Mouse (Mus musculus): ENCODE data around the gene Tmem115.

The Tmem115 gene

DNA sequence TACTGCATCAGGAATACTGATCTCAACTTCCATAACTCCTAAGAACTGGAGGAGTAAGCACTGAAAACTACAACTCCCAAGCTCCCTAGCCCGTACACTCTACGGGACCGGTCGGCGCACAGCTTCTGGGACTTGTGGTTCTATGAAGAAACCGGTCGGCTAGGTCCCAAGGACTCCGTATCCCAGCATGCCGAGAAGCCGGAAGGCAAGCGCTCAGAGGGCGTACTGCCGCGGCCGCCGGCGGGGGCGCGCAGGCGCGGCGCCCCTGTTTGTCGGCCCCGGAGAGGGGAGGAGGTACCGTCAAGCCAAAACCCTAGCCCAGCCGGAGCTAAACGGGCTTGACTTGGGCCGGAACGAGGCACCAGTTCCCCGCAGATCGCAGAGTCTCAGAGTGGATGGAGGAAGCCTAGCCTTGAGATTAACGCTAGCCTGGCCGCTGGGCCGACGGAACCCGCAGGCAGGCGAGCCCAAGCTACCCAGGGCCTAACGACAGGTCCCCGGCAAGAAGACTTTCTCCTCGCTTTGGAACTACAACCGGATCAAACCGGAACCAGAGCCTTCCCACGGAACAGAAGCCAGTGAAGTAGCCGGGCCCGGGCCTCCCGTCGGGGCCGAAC, at the start of gene Tmem115:
Gene Tmem115, plus strand, starts transcription at position 155 of the 617 bp plus-strand sequence.
- DNase-seq (ENCODE audit: low spot score in 2 of 2): peak; percentile 92 to 94

DNA sequence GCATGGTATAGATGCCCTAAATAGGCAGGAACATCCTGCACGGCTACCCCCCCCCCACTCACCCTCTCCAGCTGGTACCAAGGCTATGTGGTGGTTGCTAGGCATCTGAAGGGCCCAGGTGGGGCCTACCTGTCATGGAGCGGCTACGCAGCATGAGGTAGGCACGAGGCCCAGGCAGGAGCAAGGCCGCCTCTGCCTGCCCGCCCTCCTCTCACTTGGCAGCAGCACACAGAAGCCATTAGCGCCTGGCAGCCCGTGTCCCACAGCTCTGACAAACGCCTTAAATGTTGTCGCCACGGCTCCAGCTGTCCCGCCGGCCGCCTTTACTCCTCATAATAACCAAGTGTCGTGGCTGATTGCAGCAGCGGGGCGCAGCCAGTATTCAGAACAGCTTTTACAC, 49.4 kb upstream of the Tmem115 start:
- DNase-seq (ENCODE audit: low spot score in 2 of 2): peak; percentile 35 to 36

- no peak for DNase-seq (ENCODE audit: low spot score in 2 of 2)
Measured at GRCm38 (mm10) chr9:107484766-107485165, 49.0 kb upstream of the Tmem115 start.

DNA sequence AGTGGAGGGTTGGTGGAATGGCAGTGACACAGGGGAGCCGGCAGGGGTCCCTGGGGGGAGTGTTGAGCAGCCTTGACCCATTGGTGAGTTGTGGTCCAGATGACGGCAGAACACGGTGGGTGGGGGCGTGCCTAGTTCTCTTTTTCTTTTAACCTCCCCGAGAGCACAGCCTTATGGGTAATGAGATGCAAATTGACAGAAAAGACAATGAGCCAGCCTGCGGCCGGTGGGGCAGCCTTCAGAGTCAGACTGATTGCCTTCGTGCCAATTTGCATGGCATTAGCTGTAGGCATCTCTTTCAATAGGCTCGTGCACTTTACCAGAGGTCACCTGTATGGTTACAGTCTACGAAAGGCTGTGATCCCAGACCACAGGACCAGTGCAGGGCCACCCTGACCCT, 47.7 kb upstream of the Tmem115 start:
- no peak for DNase-seq (ENCODE audit: low spot score in 2 of 2)

DNA sequence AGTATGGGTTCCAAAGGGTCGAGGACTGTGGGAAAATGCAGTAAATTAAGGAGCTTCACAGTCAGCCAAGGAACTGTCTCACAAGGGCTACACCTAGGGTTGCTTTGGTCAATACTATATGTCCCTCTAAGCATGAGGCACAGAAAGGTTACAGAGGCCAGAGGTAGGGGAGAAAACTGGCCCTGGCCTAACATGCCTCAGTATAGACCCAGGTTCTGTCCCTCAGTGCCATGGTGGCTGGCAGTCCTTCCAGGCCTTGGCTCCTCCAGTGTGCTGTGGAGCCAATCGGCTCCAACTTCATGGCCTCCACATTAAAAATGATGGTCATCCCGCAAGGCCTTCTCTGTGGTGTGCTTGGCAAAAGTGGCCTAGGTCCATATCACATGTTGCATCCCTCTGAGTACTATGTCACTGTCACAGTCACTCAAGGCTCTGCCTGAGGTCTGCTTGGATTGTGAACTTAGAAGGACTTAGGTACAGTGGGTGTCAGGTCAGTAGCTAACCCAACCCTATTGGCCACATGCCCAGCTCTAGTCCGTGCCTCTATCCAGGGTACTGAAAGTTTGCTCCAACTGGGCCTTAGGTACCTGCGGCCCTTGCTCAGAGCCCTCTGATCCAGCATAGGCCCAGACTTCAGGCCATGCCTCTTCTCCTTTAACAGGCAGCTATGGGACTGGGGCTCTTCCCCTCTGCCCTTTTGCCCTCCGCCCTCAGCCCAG, 47.1 kb upstream of the Tmem115 start:
- DNase-seq (ENCODE audit: low spot score in 2 of 2): no peak

DNA sequence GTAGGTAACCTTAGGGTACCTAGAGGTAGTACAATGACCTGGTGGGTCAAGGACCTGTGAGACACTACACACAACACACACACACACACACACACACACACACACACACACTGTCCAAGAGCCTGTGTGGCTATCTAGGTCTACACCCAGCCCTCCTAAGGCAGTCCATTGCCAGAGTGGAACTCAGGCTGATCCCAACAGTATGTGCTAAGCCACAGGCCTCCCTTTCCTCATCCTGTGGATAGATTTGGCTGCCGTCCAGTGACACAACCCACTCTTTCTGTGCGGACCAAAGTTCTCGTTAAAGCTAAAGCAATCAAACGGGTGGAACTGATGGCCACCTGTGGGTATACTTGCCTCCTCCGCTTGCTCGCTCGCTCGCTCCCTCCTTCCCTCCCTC, 43.6 kb upstream of the Tmem115 start:
- DNase-seq (ENCODE audit: low spot score in 2 of 2): no peak

- DNase-seq (ENCODE audit: low spot score in 2 of 2): no peak
Measured at GRCm38 (mm10) chr9:107490625-107491024, 43.1 kb upstream of the Tmem115 start.

DNA sequence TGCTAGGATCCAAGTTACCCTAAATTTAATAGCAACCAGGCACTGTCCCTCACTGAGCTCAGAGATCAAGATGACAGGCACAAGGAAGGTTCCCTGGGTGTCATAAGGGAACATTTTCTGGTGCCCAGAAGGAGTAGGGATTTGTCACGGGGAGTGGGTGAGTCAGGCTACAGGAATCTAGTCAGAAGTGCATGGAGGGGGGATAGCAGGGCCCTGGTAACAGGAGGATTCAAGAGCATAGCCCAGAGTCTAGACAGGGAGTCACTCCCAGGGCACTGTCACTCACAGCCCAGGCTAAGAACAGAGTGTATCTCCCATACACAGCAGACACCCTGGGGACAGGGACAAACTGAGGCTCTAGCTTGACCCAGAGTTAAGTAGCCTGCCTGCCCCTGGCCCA, 40.2 kb upstream of the Tmem115 start:
- DNase-seq (ENCODE audit: low spot score in 2 of 2): no peak

DNA sequence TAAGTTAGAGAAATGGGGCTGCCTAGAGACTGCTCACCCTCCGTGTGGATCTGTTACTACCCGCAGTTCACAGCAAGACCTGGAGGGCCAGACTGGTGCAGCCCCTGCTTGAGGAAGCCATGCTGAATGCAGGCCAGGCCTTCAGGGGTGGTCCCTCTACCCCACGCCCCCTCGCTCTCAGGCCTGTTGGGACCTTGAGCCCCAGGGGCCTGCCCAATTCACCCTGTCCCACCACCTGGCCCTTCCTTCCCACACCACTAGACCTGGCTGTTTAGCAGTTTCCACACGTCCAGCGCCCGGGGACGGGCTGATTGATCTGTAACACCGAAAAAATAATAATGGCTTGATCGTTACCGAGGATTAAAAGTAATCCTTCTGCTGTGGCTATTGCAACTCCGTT, 39.5 kb upstream of the Tmem115 start:
- DNase-seq (ENCODE audit: low spot score in 2 of 2): no peak

GRCm38 (mm10) chr9:107496359-107496758, 37.4 kb upstream of the Tmem115 start:
- DNase-seq (ENCODE audit: low spot score in 2 of 2): no peak

DNA sequence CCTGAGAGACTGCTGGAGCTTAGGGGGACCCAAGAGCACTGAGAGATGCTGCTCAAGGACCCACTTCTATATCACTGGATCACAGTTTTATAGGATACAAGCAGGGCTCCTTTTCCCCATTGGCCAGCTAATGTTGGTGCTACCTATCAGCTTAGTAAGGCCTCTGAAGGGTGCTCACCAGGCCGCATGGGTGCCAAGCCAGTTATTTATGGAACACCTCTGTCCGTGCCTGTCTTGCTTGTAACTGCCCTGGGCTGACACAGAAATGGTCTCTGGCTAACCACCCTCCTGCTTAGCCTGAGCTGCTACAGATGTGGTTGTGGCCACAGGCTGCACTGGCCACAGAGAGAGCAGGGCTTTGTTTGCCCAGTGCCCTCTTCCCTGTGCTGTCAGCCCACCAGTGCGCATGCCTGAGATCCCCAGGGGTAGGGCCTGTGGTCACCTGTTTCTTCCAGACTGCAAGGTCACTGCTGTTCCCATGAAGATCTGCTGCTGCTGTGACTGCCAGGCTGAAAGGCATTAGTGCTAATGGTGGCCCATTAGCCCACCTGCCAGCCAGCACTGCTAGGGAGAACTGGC, 32.9 kb upstream of the Tmem115 start:
- no peak for DNase-seq (ENCODE audit: low spot score in 2 of 2)

DNA sequence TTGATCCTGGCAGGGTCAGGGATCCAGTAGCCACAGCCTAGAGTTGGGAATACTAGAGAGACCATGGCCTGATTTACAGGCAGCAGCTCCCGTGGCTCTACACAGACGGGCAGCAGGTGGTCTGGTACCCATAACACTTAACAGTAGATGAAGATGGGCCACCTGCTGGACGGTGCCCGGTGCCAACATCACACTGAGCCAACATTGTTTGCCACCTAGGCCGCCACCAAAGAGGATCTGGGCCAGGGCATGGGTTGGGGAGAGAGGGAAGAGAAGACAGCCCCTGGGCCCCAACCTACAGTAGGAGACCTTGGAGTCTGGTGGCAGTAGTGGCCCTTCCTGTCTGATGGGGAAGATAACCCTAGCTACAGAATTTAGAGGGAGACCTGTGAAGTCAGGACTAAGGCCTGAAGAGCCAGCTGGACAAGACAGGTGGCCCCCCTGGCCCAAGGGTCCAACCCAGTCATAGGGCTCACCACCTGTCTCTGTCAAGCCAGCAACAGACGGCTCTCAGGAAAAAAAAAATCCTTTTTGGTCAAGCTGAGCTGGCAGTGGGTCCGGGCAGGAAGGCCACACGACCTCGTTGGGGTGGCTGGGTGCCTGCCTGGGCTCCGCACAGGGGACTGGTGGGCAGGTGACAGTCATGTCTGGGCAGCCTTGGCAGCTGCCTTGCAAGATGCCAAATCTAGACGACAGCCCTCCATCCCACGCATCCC, 31.5 kb upstream of the Tmem115 start:
- DNase-seq (ENCODE audit: low spot score in 2 of 2): no peak

DNA sequence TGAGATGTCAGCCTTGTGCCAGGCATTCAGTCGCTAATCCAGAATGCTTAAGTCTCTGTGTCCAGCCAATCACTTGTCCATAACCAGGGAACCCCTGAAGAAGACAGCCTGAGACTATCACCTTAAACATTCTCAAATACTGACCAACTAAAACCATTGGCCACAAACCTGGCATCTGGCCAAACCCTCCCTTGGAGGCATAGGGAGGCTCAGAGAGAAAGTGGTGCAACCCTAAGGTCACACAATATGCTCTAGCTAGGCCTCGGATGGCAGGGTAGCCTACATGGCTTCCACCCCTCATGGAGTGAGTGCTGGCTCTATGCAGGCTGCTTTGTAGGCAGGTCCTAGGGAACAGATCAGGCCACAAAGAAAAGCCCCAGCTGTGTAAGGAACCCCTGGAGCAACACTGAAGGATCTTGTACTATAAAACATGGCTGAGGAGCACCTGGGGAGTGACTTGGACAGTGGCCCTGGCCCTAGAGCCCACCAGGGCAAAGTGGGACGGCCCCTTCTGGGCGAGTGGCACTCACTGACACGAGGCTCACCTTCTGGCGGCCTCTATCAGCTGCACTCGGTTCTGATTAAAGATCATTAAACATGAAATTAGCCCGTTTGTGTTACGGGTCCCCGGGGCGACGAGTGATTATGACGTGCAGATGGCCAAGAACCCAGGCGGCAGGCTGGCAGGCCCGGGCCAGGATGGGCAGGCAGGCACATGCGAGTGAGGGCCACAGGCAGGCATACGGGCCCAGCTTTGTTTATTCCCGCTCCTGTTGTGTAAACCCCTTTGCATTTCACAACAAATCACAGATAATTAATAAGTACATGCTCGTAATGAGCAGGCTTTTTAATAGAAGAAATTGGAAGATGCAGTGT, 28.8 kb upstream of the Tmem115 start:
- no peak for DNase-seq (ENCODE audit: low spot score in 2 of 2)

GRCm38 (mm10) chr9:107508266-107508665, 25.5 kb upstream of the Tmem115 start:
- DNase-seq (ENCODE audit: low spot score in 2 of 2): peak; percentile 69 to 72

DNA sequence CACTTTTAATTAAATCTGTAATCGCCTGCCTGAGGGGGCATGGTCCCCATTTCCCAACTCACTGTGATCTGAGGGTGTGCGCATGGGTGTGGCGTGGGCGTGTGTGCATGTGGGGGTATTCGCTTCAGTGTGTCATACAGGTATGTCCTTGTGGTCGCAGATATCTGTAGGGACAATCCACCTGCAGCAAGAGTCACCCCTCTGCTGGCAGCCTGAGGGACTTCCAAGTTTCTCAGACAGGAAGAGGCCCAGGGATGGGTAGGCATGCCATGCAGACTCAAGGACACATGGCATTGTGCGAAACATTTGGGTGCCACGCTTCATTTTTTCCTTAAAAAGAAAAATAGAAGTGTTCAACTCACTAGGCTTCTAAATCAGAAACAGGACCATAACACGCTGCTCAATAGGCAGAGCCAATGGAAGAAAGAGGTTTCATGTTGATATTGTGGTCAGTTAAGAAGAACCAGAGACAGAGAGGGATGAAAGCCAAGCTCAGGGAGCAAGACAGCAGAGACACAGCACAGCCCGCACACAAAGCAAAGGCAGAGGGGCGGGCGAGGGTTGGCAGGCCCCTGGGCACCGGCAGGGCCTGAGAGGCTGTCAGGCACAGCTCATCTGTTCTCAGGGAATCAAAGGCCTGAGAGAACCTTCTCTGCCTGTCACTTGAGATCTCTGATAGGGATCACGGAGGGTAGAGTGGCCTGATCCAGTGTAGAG, 23.2 kb upstream of the Tmem115 start:
- no peak for DNase-seq (ENCODE audit: low spot score in 2 of 2)

- DNase-seq (ENCODE audit: low spot score in 2 of 2): no peak
Measured at GRCm38 (mm10) chr9:107511436-107511835, 22.3 kb upstream of the Tmem115 start.

DNA sequence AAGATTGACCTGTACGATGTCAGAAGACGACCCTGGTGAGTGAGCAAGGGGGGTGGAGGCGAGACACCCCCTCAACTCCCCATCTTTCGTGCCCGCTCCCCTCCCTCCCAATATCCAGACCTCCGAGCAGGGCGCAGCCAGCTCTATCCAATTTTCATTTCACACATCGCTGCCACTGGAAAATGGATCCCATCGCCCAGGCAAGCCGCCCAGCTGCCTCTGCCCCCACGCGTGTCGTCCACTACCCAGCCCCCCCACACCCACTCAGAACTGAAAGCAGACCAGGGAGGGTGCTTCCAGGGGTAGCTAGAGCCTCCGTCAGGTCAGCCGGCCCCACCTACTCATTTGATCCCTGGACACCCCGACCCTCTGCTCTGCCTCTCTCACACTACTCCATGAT, 21.4 kb upstream of the Tmem115 start:
- no peak for DNase-seq (ENCODE audit: low spot score in 2 of 2)

DNA sequence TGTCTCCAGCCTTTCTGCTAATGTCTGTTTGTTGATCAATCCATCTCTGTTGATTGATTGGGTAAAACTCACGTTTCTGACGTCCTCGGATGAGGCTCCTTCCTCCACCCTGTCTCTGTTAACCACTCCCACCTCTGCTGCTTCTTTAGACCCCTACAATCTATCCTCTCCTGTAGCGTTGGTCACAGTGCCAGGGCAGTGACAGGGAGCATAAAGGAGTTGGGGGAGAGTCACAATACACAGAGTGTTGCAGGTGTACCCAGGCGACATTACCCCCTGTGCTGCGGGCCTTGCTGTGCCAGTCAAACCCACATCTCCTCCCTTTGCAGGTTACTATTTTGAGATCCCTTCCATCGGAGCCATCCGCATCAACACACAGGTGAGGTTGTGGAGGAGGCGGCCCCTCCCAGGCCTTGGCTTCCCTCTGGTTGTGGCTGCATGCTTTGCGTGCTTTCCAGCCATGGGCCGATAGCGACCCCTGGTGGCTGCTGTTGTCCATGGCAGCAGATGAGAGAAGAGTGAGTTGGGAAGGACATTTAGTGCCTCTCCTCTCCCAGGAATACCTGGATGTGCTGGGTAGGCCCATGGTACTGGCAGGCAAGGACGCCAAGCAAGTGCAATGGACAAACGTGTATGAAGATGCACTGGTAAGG, 19.3 kb upstream of the Tmem115 start:
- DNase-seq (ENCODE audit: low spot score in 2 of 2): peak; percentile 88 to 94

DNA sequence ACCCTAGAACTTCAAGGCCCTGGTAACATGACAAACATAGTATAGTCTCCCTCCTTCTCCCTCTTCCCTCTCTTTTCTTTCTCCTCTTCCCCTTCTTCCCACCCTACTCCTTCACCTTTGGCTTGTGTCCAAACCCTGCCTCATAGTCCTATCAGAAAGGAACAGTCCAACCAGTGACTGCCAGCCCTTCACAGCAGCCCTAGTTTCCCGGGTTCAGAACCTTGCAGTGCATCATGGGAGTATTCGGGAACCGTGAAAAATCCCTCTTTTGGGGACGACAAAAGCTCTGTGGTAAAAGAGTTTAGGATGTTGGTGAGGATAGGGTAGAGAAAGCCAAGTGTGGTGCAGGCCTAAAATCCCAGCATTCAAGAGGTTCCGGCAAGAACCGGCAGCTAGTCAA, 13.4 kb upstream of the Tmem115 start:
- DNase-seq (ENCODE audit: low spot score in 2 of 2): no peak

GRCm38 (mm10) chr9:107521190-107521589, 12.6 kb upstream of the Tmem115 start:
- DNase-seq (ENCODE audit: low spot score in 2 of 2): no peak
